Mouse (Mus musculus) limb, embryonic 14.5 days (tissue): ENCODE results near the gene Bik. TPM values are rescaled to one million over a fixed set of nuclear protein-coding genes. Genes with fewer than 3 reads are reported as not detected.

Experiments used
- ATAC-seq: fragments of 200-750 bp; cut with Nextera tagmentation; 2 replicates; pipeline ENCODE4 v1.8.0; 2017; ENCODE audit warnings: low read depth, moderate number of reproducible peaks, moderate TSS enrichment; ENCODE audit not compliant: low FRiP score
- DNase-seq: peaks from one replicate; pipeline ENCODE4 v3.0.0-alpha.2; 2015; ENCODE audit warnings: low spot score
- H3K27ac ChIP-seq: fragments of 300-500 bp; sonication (generic); replicated peaks from 2 replicates; pipeline ENCODE4 v1.5.1; 2014; ENCODE audit warnings: low read depth, mild to moderate bottlenecking, low read length, moderate library complexity, mixed read lengths
- H3K27me3 ChIP-seq: fragments of 300-500 bp; sonication (generic); 2 replicates; pipeline ENCODE4 v1.6.1; 2014; ENCODE audit warnings: low read length, mixed read lengths; ENCODE audit not compliant: control insufficient read depth, insufficient read depth
- H3K36me3 ChIP-seq: fragments of 300-500 bp; sonication (generic); 2 replicates; pipeline ENCODE4 v1.6.1; 2014; ENCODE audit warnings: mild to moderate bottlenecking, low read length, moderate library complexity, mixed read lengths; ENCODE audit not compliant: control insufficient read depth, insufficient read depth
- H3K4me1 ChIP-seq: fragments of 300-500 bp; sonication (generic); 2 replicates; pipeline ENCODE4 v1.6.1; 2014; ENCODE audit warnings: antibody characterized with exemption, low read length, mixed read lengths; ENCODE audit not compliant: control insufficient read depth, insufficient read depth
- H3K4me2 ChIP-seq: fragments of 300-500 bp; sonication (generic); replicated peaks from 2 replicates; pipeline ENCODE4 v1.6.1; 2014; ENCODE audit warnings: low read depth, mild to moderate bottlenecking, low read length, moderate library complexity; ENCODE audit not compliant: severe bottlenecking
- H3K4me3 ChIP-seq: fragments of 300-500 bp; sonication (generic); replicated peaks from 2 replicates; pipeline ENCODE4 v1.5.1; 2014; ENCODE audit warnings: low read length
- H3K9ac ChIP-seq: fragments of 300-500 bp; sonication (generic); 2 replicates; pipeline ENCODE4 v1.6.1; 2014; ENCODE audit warnings: mild to moderate bottlenecking, low read depth, low read length, moderate library complexity; ENCODE audit not compliant: severe bottlenecking
- H3K9me3 ChIP-seq: fragments of 300-500 bp; sonication (generic); 2 replicates; pipeline ENCODE4 v1.6.1; 2016; ENCODE audit warnings: low read length; ENCODE audit not compliant: control insufficient read depth
- POLR2A ChIP-seq: fragments of 200-500 bp; IDR thresholded peaks from 2 replicates; pipeline ENCODE4 v1.8.0; 2012; ENCODE audit warnings: inconsistent platforms, mild to moderate bottlenecking, moderate library complexity, borderline replicate concordance; ENCODE audit not compliant: insufficient read depth, insufficient read length; ENCODE audit errors: extremely low read depth
- WGBS: fragments of 180-500 bp; shearing (Covaris S2); extraction: QIAGEN DNeasy Blood & Tissue Kit; methylation state at CpG from one replicate; pipeline ENCODE4 v1.1.7; 2014; 5-methylcytosine and 5-hydroxymethylcytosine counted together
- polyA plus RNA-seq, 2 experiments: library from polyadenylated mRNA; depleted of rRNA in 1 of 2; stranded (reverse) in 1 of 2; unstranded in 1 of 2; fragments of >200 nt; fragmentation: Nextera tagmentation in 1 of 2; extraction: Ambion mirVana in 1 of 2; gene quantifications; 2 replicates each; pipeline versions ENCODE4 v1.2.1 to v1.2.3; 2012 to 2014

The Bik gene
- polyA plus RNA-seq, 2 experiments: 4.2 to 5.4 TPM

- WGBS: 14% methylated on average over 2 of the region's 2 CpGs
- no peak overlapping the region for H3K27ac ChIP-seq
- ATAC-seq: no peak
- TF ChIP-seq POLR2A: no peak
- H3K36me3 ChIP-seq: 0 out of 2 replicates have a peak, but pooled peaks cover 6% of the 10 kb centered on the region
- no peak overlapping the region for H3K4me3 ChIP-seq
- no peaks in the 10 kb centered on the region for H3K4me1 ChIP-seq
- no peak overlapping the region for H3K9ac ChIP-seq
- DNase-seq: no peak
- H3K9me3 ChIP-seq: no peaks in the 10 kb centered on the region
- no peak overlapping the region for H3K4me2 ChIP-seq
- H3K27me3 ChIP-seq: no peaks in the 10 kb centered on the region
Measured at GRCm38 (mm10) chr15:83483482-83483881, 43.2 kb upstream of the Bik start.

GRCm38 (mm10) chr15:83484311-83484710 is 42.4 kb upstream of the Bik start:
- H3K9ac ChIP-seq: no peak overlapping the region
- no peaks in the 10 kb centered on the region for H3K27me3 ChIP-seq
- DNase-seq (no peak), ATAC-seq (no peak)
- H3K27ac ChIP-seq: no peak overlapping the region
- H3K9me3 ChIP-seq: no peaks in the 10 kb centered on the region
- TF ChIP-seq POLR2A: no peak
- 88% methylated on average over 10 of the region's 10 CpGs for WGBS
- no peak overlapping the region for H3K4me3 ChIP-seq
- no peaks in the 10 kb centered on the region for H3K4me1 ChIP-seq
- H3K36me3 ChIP-seq: 0 out of 2 replicates have a peak, but pooled peaks cover 6% of the 10 kb centered on the region
- H3K4me2 ChIP-seq: no peak overlapping the region

GRCm38 (mm10) chr15:83487477-83488115 is 39.1 kb upstream of the Bik start:
- Histone ChIP-seq H3K4me1 (no peaks in the 10 kb centered on the region), H3K36me3 (peaks cover 20% of the 10 kb centered on the region), H3K27me3 (no peaks in the 10 kb centered on the region), H3K9me3 (no peaks in the 10 kb centered on the region), H3K9ac (no peak overlapping the region), H3K4me2 (no peak overlapping the region), H3K4me3 (no peak overlapping the region), H3K27ac (no peak overlapping the region)
- 84% methylated on average over 9 of the region's 9 CpGs for whole genome bisulfite sequencing
- no peak for DNase-seq
- TF ChIP-seq POLR2A: no peak
- no peak for ATAC-seq

- Histone ChIP-seq H3K4me2 (no peak overlapping the region), H3K9ac (no peak overlapping the region), H3K4me3 (no peak overlapping the region), H3K36me3 (peaks cover 26% of the 10 kb centered on the region), H3K27ac (no peak overlapping the region), H3K27me3 (no peaks in the 10 kb centered on the region), H3K9me3 (no peaks in the 10 kb centered on the region), H3K4me1 (no peaks in the 10 kb centered on the region)
- WGBS: 93% methylated on average over 20 of the region's 20 CpGs
- no peak for ATAC-seq
- no peak for DNase-seq
- TF ChIP-seq POLR2A: no peak
Measured at GRCm38 (mm10) chr15:83489471-83489870, 37.2 kb upstream of the Bik start.

- ATAC-seq (no peak), DNase-seq (peak; percentile 15)
- Histone ChIP-seq H3K27ac (no peak overlapping the region), H3K27me3 (no peaks in the 10 kb centered on the region), H3K36me3 (peaks cover 41% of the 10 kb centered on the region), H3K9me3 (no peaks in the 10 kb centered on the region), H3K4me3 (no peak overlapping the region), H3K4me1 (no peaks in the 10 kb centered on the region), H3K4me2 (no peak overlapping the region), H3K9ac (no peak overlapping the region)
- 80% methylated on average over 5 of the region's 5 CpGs for WGBS
- no peak for TF ChIP-seq POLR2A
Measured at GRCm38 (mm10) chr15:83491891-83492290, 34.8 kb upstream of the Bik start.
